Mouse (Mus musculus): ENCODE data around the gene Clic1. TPM values are rescaled to one million over a fixed set of nuclear protein-coding genes. Genes with fewer than 3 reads are reported as not detected.

Gene Clic1
- polyA plus RNA-seq, 1 experiment from 2014 or later, result 17.7 TPM

- Histone ChIP-seq H3K4me2 (ENCODE audit: low read length) (peak overlapping the region; percentile 59), H3K9ac (replicated peaks; ENCODE audit: low read length) (peak overlapping the region; percentile 53), H3K9me3 (ENCODE audit: control insufficient read depth, low read length) (no peaks in the 10 kb centered on the region), H3K36me3 (ENCODE audit: control insufficient read depth, insufficient read depth, low read length) (peaks cover 15% of the 10 kb centered on the region), H3K27ac (replicated peaks; ENCODE audit: low read depth, low read length) (peak overlapping the region; percentile 84), H3K4me3 (replicated peaks; ENCODE audit: low read depth, low read length) (peak overlapping the region; percentile 32; the same call in 1 of the 2 replicates), H3K4me1 (ENCODE audit: control insufficient read depth, insufficient read depth, low read length) (peaks cover 24% of the 10 kb centered on the region), H3K27me3 (ENCODE audit: control insufficient read depth, insufficient read depth, low read length) (no peaks in the 10 kb centered on the region)
- no peak for DNase-seq
- WGBS, result 71% methylated on average over 12 of the region's 12 CpGs
- ATAC-seq (ENCODE audit: low FRiP score, low TSS enrichment), result no peak
Measured at GRCm38 (mm10) chr17:35052271-35052798, 2.6 kb downstream of the Clic1 start.

GRCm38 (mm10) chr17:35055691-35056495 is 6.1 kb downstream of the Clic1 start:
- H3K9ac ChIP-seq (replicated peaks; ENCODE audit: low read length), result no peak overlapping the region
- H3K27ac ChIP-seq (replicated peaks; ENCODE audit: low read depth, low read length), result no peak overlapping the region
- DNase-seq, result no peak
- WGBS, result 92% methylated on average over 7 of the region's 7 CpGs
- peaks cover 20% of the 10 kb centered on the region for H3K36me3 ChIP-seq (ENCODE audit: control insufficient read depth, insufficient read depth, low read length)
- ATAC-seq (ENCODE audit: low FRiP score, low TSS enrichment), result no peak
- no peak overlapping the region for H3K4me3 ChIP-seq (replicated peaks; ENCODE audit: low read depth, low read length)
- no peaks in the 10 kb centered on the region for H3K9me3 ChIP-seq (ENCODE audit: control insufficient read depth, low read length)
- peaks cover 32% of the 10 kb centered on the region for H3K4me1 ChIP-seq (ENCODE audit: control insufficient read depth, insufficient read depth, low read length)
- H3K4me2 ChIP-seq (ENCODE audit: low read length), result no peak overlapping the region
- H3K27me3 ChIP-seq (ENCODE audit: control insufficient read depth, insufficient read depth, low read length), result no peaks in the 10 kb centered on the region

GRCm38 (mm10) chr17:35057090-35057489 is 7.3 kb downstream of the Clic1 start:
- no peaks in the 10 kb centered on the region for H3K9me3 ChIP-seq (ENCODE audit: control insufficient read depth, low read length)
- peaks cover 23% of the 10 kb centered on the region for H3K4me1 ChIP-seq (ENCODE audit: control insufficient read depth, insufficient read depth, low read length)
- H3K9ac ChIP-seq (replicated peaks; ENCODE audit: low read length), result no peak overlapping the region
- no peak overlapping the region for H3K4me3 ChIP-seq (replicated peaks; ENCODE audit: low read depth, low read length)
- no peak for ATAC-seq (ENCODE audit: low FRiP score, low TSS enrichment)
- no peak overlapping the region for H3K4me2 ChIP-seq (ENCODE audit: low read length)
- H3K27ac ChIP-seq (replicated peaks; ENCODE audit: low read depth, low read length), result no peak overlapping the region
- 71% methylated on average over 3 of the region's 3 CpGs for WGBS
- H3K27me3 ChIP-seq (ENCODE audit: control insufficient read depth, insufficient read depth, low read length), result no peaks in the 10 kb centered on the region
- DNase-seq, result no peak
- peaks cover 31% of the 10 kb centered on the region for H3K36me3 ChIP-seq (ENCODE audit: control insufficient read depth, insufficient read depth, low read length)

GRCm38 (mm10) chr17:35058316-35058715 is 8.6 kb downstream of the Clic1 start:
- Histone ChIP-seq H3K27me3 (ENCODE audit: control insufficient read depth, insufficient read depth, low read length) (no peaks in the 10 kb centered on the region), H3K36me3 (ENCODE audit: control insufficient read depth, insufficient read depth, low read length) (peaks cover 41% of the 10 kb centered on the region), H3K4me1 (ENCODE audit: control insufficient read depth, insufficient read depth, low read length) (peaks cover 16% of the 10 kb centered on the region), H3K4me2 (ENCODE audit: low read length) (peak overlapping the region; percentile 91), H3K9ac (replicated peaks; ENCODE audit: low read length) (0 out of 2 replicates have a peak overlapping the region, but pooled peaks have one; percentile 64), H3K4me3 (replicated peaks; ENCODE audit: low read depth, low read length) (peak overlapping the region; percentile 58), H3K27ac (replicated peaks; ENCODE audit: low read depth, low read length) (peak overlapping the region; percentile 86; the same call in 1 of the 2 replicates), H3K9me3 (ENCODE audit: control insufficient read depth, low read length) (no peaks in the 10 kb centered on the region)
- ATAC-seq (ENCODE audit: low FRiP score, low TSS enrichment) (peak; percentile 9; the same call in 1 of the 2 replicates), DNase-seq (no peak)
- 73% methylated on average over 9 of the region's 9 CpGs for WGBS

- Histone ChIP-seq H3K9ac (replicated peaks; ENCODE audit: low read length) (peak within 1 kb of the TSS; percentile 64), H3K27ac (replicated peaks; ENCODE audit: low read depth, low read length) (peak within 1 kb of the TSS; percentile 86), H3K4me2 (ENCODE audit: low read length) (peak within 1 kb of the TSS; percentile 91), H3K4me3 (replicated peaks; ENCODE audit: low read depth, low read length) (peak within 1 kb of the TSS; percentile 58), H3K36me3 (ENCODE audit: control insufficient read depth, insufficient read depth, low read length) (peaks cover 36% of the 10 kb centered on the region), H3K4me1 (ENCODE audit: control insufficient read depth, insufficient read depth, low read length) (peaks cover 16% of the 10 kb centered on the region), H3K27me3 (ENCODE audit: control insufficient read depth, insufficient read depth, low read length) (0 out of 2 replicates have a peak, but pooled peaks cover 7% of the 10 kb centered on the region), H3K9me3 (ENCODE audit: control insufficient read depth, low read length) (no peaks in the 10 kb centered on the region)
- DNase-seq (peak; percentile 95), ATAC-seq (ENCODE audit: low FRiP score, low TSS enrichment) (peak; percentile 91)
- WGBS, result under 1% methylated on average over 57 of the region's 57 CpGs
Measured at GRCm38 (mm10) chr17:35058911-35059892, 9.4 kb downstream of the Clic1 start, which contains the start of gene Ddah2. Ddah2 (plus strand) TSS chr17:35059035.

- 25% methylated on average over 14 of the region's 14 CpGs for WGBS
- ATAC-seq (ENCODE audit: low FRiP score, low TSS enrichment), result no peak; the same call in 1 of the 2 replicates
- Histone ChIP-seq H3K9me3 (ENCODE audit: control insufficient read depth, low read length) (no peaks in the 10 kb centered on the region), H3K4me3 (replicated peaks; ENCODE audit: low read depth, low read length) (peak overlapping the region; percentile 58), H3K4me1 (ENCODE audit: control insufficient read depth, insufficient read depth, low read length) (peaks cover 19% of the 10 kb centered on the region), H3K36me3 (ENCODE audit: control insufficient read depth, insufficient read depth, low read length) (peaks cover 34% of the 10 kb centered on the region), H3K27me3 (ENCODE audit: control insufficient read depth, insufficient read depth, low read length) (peaks cover 16% of the 10 kb centered on the region; the same call in 1 of the 2 replicates), H3K9ac (replicated peaks; ENCODE audit: low read length) (peak overlapping the region; percentile 64), H3K4me2 (ENCODE audit: low read length) (peak overlapping the region; percentile 91), H3K27ac (replicated peaks; ENCODE audit: low read depth, low read length) (0 out of 2 replicates have a peak overlapping the region, but pooled peaks have one; percentile 86)
- no peak for DNase-seq
Measured at GRCm38 (mm10) chr17:35060071-35060470, 10.3 kb downstream of the Clic1 start.

GRCm38 (mm10) chr17:35060737-35061297 is 11.1 kb downstream of the Clic1 start:
- H3K4me2 ChIP-seq (ENCODE audit: low read length), result peak overlapping the region; percentile 91
- peaks cover 21% of the 10 kb centered on the region for H3K4me1 ChIP-seq (ENCODE audit: control insufficient read depth, insufficient read depth, low read length)
- no peak overlapping the region for H3K27ac ChIP-seq (replicated peaks; ENCODE audit: low read depth, low read length)
- WGBS, result 67% methylated on average over 22 of the region's 22 CpGs
- no peaks in the 10 kb centered on the region for H3K9me3 ChIP-seq (ENCODE audit: control insufficient read depth, low read length)
- ATAC-seq (ENCODE audit: low FRiP score, low TSS enrichment) (no peak), DNase-seq (no peak)
- H3K36me3 ChIP-seq (ENCODE audit: control insufficient read depth, insufficient read depth, low read length), result peaks cover 34% of the 10 kb centered on the region
- H3K27me3 ChIP-seq (ENCODE audit: control insufficient read depth, insufficient read depth, low read length), result peaks cover 18% of the 10 kb centered on the region; the same call in 1 of the 2 replicates
- H3K4me3 ChIP-seq (replicated peaks; ENCODE audit: low read depth, low read length), result peak overlapping the region; percentile 58
- no peak overlapping the region for H3K9ac ChIP-seq (replicated peaks; ENCODE audit: low read length)

GRCm38 (mm10) chr17:35061299-35061698 is 11.5 kb downstream of the Clic1 start:
- H3K27ac ChIP-seq (replicated peaks; ENCODE audit: low read depth, low read length), result no peak overlapping the region
- no peaks in the 10 kb centered on the region for H3K9me3 ChIP-seq (ENCODE audit: control insufficient read depth, low read length)
- H3K9ac ChIP-seq (replicated peaks; ENCODE audit: low read length), result no peak overlapping the region
- H3K36me3 ChIP-seq (ENCODE audit: control insufficient read depth, insufficient read depth, low read length), result peaks cover 29% of the 10 kb centered on the region
- peaks cover 18% of the 10 kb centered on the region; the same call in 1 of the 2 replicates for H3K27me3 ChIP-seq (ENCODE audit: control insufficient read depth, insufficient read depth, low read length)
- H3K4me2 ChIP-seq (ENCODE audit: low read length), result no peak overlapping the region
- H3K4me1 ChIP-seq (ENCODE audit: control insufficient read depth, insufficient read depth, low read length), result peaks cover 21% of the 10 kb centered on the region
- ATAC-seq (ENCODE audit: low FRiP score, low TSS enrichment) (no peak), DNase-seq (no peak)
- 89% methylated on average over 8 of the region's 8 CpGs for WGBS
- no peak overlapping the region for H3K4me3 ChIP-seq (replicated peaks; ENCODE audit: low read depth, low read length)
